Mouse (Mus musculus): ENCODE data around the gene Olfr606. TPM values are rescaled to one million over a fixed set of nuclear protein-coding genes. Genes with fewer than 3 reads are reported as not detected.
"Not testable (repeated sequence)": the region's sequence is repeated elsewhere in the genome, so short reads cannot be mapped to it uniquely, and the experiment has no call there.

The Olfr606 gene
- not detected for polyA plus RNA-seq (2012; fragmentation: generic; extraction: Trizol)
- long read RNA-seq, experiment 1, result 0 reads
- long read RNA-seq, experiment 2, result 0 reads

- TF ChIP-seq CTCF (IDR thresholded peaks at IDR 0.05; ENCODE audit: control insufficient read depth, insufficient read depth, insufficient read length) (no peak), MYOG (IDR thresholded peaks at IDR 0.05; ENCODE audit: control insufficient read depth, extremely low read depth, insufficient read length) (no peak), MYOD1 (IDR thresholded peaks at IDR 0.05; ENCODE audit: control insufficient read depth, insufficient read length, low read depth) (no peak), FOSL1 (IDR thresholded peaks at IDR 0.05; ENCODE audit: insufficient read depth, low read length, poor library complexity, severe bottlenecking) (no peak), MAX (IDR thresholded peaks at IDR 0.05) (no peak), CEBPB (IDR thresholded peaks at IDR 0.05; ENCODE audit: low read depth) (no peak), USF1 (IDR thresholded peaks at IDR 0.05; ENCODE audit: low read depth) (no peak)
- Histone ChIP-seq H3K79me3 (ENCODE audit: low read depth) (no peaks in the 10 kb centered on the region), H3K27me3 (ENCODE audit: control insufficient read depth, insufficient read depth, insufficient read length) (no peaks in the 10 kb centered on the region), H3K4me3 (ENCODE audit: insufficient read depth, poor library complexity, severe bottlenecking) (no peak within 1 kb of the TSS), H3ac (ENCODE audit: control insufficient read depth, insufficient read length, low read depth) (no peak within 1 kb of the TSS), H3K36me3 (ENCODE audit: control insufficient read depth, insufficient read depth) (no peaks in the 10 kb centered on the region), H3K79me2 (ENCODE audit: control insufficient read depth, insufficient read depth) (no peaks in the 10 kb centered on the region)
Observed at GRCm38 (mm10) chr7:103448746-103449145, at the start of gene Olfr606. Olfr606 (plus strand) TSS chr7:103449046.

- H3ac ChIP-seq (ENCODE audit: control insufficient read depth, insufficient read length, low read depth); H3K79me2 ChIP-seq (ENCODE audit: control insufficient read depth, insufficient read depth); H3K4me3 ChIP-seq (ENCODE audit: insufficient read depth, poor library complexity, severe bottlenecking); H3K79me3 ChIP-seq (ENCODE audit: low read depth); H3K27me3 ChIP-seq (ENCODE audit: control insufficient read depth, insufficient read depth, insufficient read length); H3K36me3 ChIP-seq (ENCODE audit: control insufficient read depth, insufficient read depth): not testable (repeated sequence)
Observed at GRCm38 (mm10) chr7:103406521-103407055, 42.3 kb upstream of the Olfr606 start.

GRCm38 (mm10) chr7:103414772-103415171, 34.1 kb upstream of the Olfr606 start, which contains the start of gene Usp17lc:
Usp17lc (plus strand) TSS chr7:103415072.
- H3K36me3 ChIP-seq (ENCODE audit: control insufficient read depth, insufficient read depth); H3K79me2 ChIP-seq (ENCODE audit: control insufficient read depth, insufficient read depth); H3K79me3 ChIP-seq (ENCODE audit: low read depth); H3ac ChIP-seq (ENCODE audit: control insufficient read depth, insufficient read length, low read depth); H3K4me3 ChIP-seq (ENCODE audit: insufficient read depth, poor library complexity, severe bottlenecking); H3K27me3 ChIP-seq (ENCODE audit: control insufficient read depth, insufficient read depth, insufficient read length): not testable (repeated sequence)

- TF ChIP-seq MYOD1 (IDR thresholded peaks at IDR 0.05; ENCODE audit: control insufficient read depth, insufficient read length, low read depth), result no peak
- no peak for TF ChIP-seq FOSL1 (IDR thresholded peaks at IDR 0.05; ENCODE audit: insufficient read depth, low read length, poor library complexity, severe bottlenecking)
- TF ChIP-seq USF1 (IDR thresholded peaks at IDR 0.05; ENCODE audit: low read depth), result no peak
- no peak for TF ChIP-seq MAX (IDR thresholded peaks at IDR 0.05)
- TF ChIP-seq CEBPB (IDR thresholded peaks at IDR 0.05; ENCODE audit: low read depth), result no peak
- TF ChIP-seq CTCF (IDR thresholded peaks at IDR 0.05; ENCODE audit: control insufficient read depth, insufficient read depth, insufficient read length), result no peak
- TF ChIP-seq MYOG (IDR thresholded peaks at IDR 0.05; ENCODE audit: control insufficient read depth, extremely low read depth, insufficient read length), result no peak
- Histone ChIP-seq H3K36me3 (ENCODE audit: control insufficient read depth, insufficient read depth) (no peaks in the 10 kb centered on the region), H3K27me3 (ENCODE audit: control insufficient read depth, insufficient read depth, insufficient read length) (no peaks in the 10 kb centered on the region), H3K79me3 (ENCODE audit: low read depth) (no peaks in the 10 kb centered on the region), H3ac (ENCODE audit: control insufficient read depth, insufficient read length, low read depth) (no peak within 1 kb of the TSS), H3K4me3 (ENCODE audit: insufficient read depth, poor library complexity, severe bottlenecking) (no peak within 1 kb of the TSS), H3K79me2 (ENCODE audit: control insufficient read depth, insufficient read depth) (no peaks in the 10 kb centered on the region)
Observed at GRCm38 (mm10) chr7:103445339-103445738, 3.5 kb upstream of the Olfr606 start, which contains the start of gene Olfr605. Olfr605 (minus strand) TSS chr7:103445439.

- Histone ChIP-seq H3K4me3 (ENCODE audit: insufficient read depth, poor library complexity, severe bottlenecking) (no peak overlapping the region), H3K27me3 (ENCODE audit: control insufficient read depth, insufficient read depth, insufficient read length) (no peaks in the 10 kb centered on the region), H3K36me3 (ENCODE audit: control insufficient read depth, insufficient read depth) (no peaks in the 10 kb centered on the region), H3K79me3 (ENCODE audit: low read depth) (no peaks in the 10 kb centered on the region), H3K79me2 (ENCODE audit: control insufficient read depth, insufficient read depth) (no peaks in the 10 kb centered on the region), H3ac (ENCODE audit: control insufficient read depth, insufficient read length, low read depth) (no peak overlapping the region)
- TF ChIP-seq FOSL1 (IDR thresholded peaks at IDR 0.05; ENCODE audit: insufficient read depth, low read length, poor library complexity, severe bottlenecking) (no peak), MYOG (IDR thresholded peaks at IDR 0.05; ENCODE audit: control insufficient read depth, extremely low read depth, insufficient read length) (no peak), CTCF (IDR thresholded peaks at IDR 0.05; ENCODE audit: control insufficient read depth, insufficient read depth, insufficient read length) (no peak), CEBPB (IDR thresholded peaks at IDR 0.05; ENCODE audit: low read depth) (no peak), MYOD1 (IDR thresholded peaks at IDR 0.05; ENCODE audit: control insufficient read depth, insufficient read length, low read depth) (no peak), MAX (IDR thresholded peaks at IDR 0.05) (no peak), USF1 (IDR thresholded peaks at IDR 0.05; ENCODE audit: low read depth) (no peak)
Observed at GRCm38 (mm10) chr7:103460590-103460989, 11.7 kb downstream of the Olfr606 start.

- no peak within 1 kb of the TSS for H3K4me3 ChIP-seq (ENCODE audit: insufficient read depth, poor library complexity, severe bottlenecking)
- no peaks in the 10 kb centered on the region for H3K36me3 ChIP-seq (ENCODE audit: control insufficient read depth, insufficient read depth)
- no peaks in the 10 kb centered on the region for H3K79me2 ChIP-seq (ENCODE audit: control insufficient read depth, insufficient read depth)
- no peaks in the 10 kb centered on the region for H3K27me3 ChIP-seq (ENCODE audit: control insufficient read depth, insufficient read depth, insufficient read length)
- no peak for TF ChIP-seq CTCF (IDR thresholded peaks at IDR 0.05; ENCODE audit: control insufficient read depth, insufficient read depth, insufficient read length)
- TF ChIP-seq MYOG (IDR thresholded peaks at IDR 0.05; ENCODE audit: control insufficient read depth, extremely low read depth, insufficient read length), result no peak
- TF ChIP-seq MYOD1 (IDR thresholded peaks at IDR 0.05; ENCODE audit: control insufficient read depth, insufficient read length, low read depth), result no peak
- no peak for TF ChIP-seq CEBPB (IDR thresholded peaks at IDR 0.05; ENCODE audit: low read depth)
- TF ChIP-seq FOSL1 (IDR thresholded peaks at IDR 0.05; ENCODE audit: insufficient read depth, low read length, poor library complexity, severe bottlenecking), result no peak
- no peak for TF ChIP-seq USF1 (IDR thresholded peaks at IDR 0.05; ENCODE audit: low read depth)
- TF ChIP-seq MAX (IDR thresholded peaks at IDR 0.05), result no peak
- no peaks in the 10 kb centered on the region for H3K79me3 ChIP-seq (ENCODE audit: low read depth)
- H3ac ChIP-seq (ENCODE audit: control insufficient read depth, insufficient read length, low read depth), result no peak within 1 kb of the TSS
Observed at GRCm38 (mm10) chr7:103469577-103469976, 20.7 kb downstream of the Olfr606 start, which contains the start of gene Olfr608. Olfr608 (plus strand) TSS chr7:103469877.

GRCm38 (mm10) chr7:103477106-103477505, 28.3 kb downstream of the Olfr606 start:
- H3K79me3 ChIP-seq (ENCODE audit: low read depth); H3ac ChIP-seq (ENCODE audit: control insufficient read depth, insufficient read length, low read depth); H3K36me3 ChIP-seq (ENCODE audit: control insufficient read depth, insufficient read depth); H3K4me3 ChIP-seq (ENCODE audit: insufficient read depth, poor library complexity, severe bottlenecking); H3K79me2 ChIP-seq (ENCODE audit: control insufficient read depth, insufficient read depth); H3K27me3 ChIP-seq (ENCODE audit: control insufficient read depth, insufficient read depth, insufficient read length): not testable (repeated sequence)
